Mouse (Mus musculus) left cerebral cortex, adult 2 months (tissue): ENCODE data around the gene Slc25a27. TPM values are rescaled to one million over a fixed set of nuclear protein-coding genes. Genes with fewer than 3 reads are reported as not detected.
A peak's percentile ranks its signal among the peaks of the same experiment; 100 is the strongest.

Experiments used
- DNase-seq, 2 experiments: peaks; one replicate each; pipeline ENCODE4 v3.0.0; 2021 to 2022; ENCODE audit warnings: low spot score in 2 of 2, mixed read lengths in 1 of 2; ENCODE audit errors: extremely low spot score in 1 of 2
- H3K27ac ChIP-seq: fragments of 200-600 bp; 2 replicates; pipeline ENCODE4 v1.8.1; 2022
- H3K4me3 ChIP-seq: fragments of 200-600 bp; 2 replicates; pipeline ENCODE4 v1.8.1; 2022
- CTCF ChIP-seq: fragments of 200-600 bp; IDR thresholded peaks from 2 replicates; pipeline ENCODE4 v1.8.1; 2022; ENCODE audit warnings: antibody characterized with exemption, mild to moderate bottlenecking, moderate library complexity
- intact Hi-C: fragments of 180-260 bp; cut with DNase I; formaldehyde crosslinking; loops from one replicate; pipeline ENCODE4 v1.15.1; 2025
- long read RNA-seq, 2 experiments: library from polyadenylated mRNA; stranded (forward); transcript quantifications; one replicate each; pipeline ENCODE4 v2.0.0; 2021; ENCODE audit warnings: borderline mapping rate in 2 of 2
- total RNA-seq, 2 experiments: library from RNA; stranded (reverse); gene quantifications; 2 replicates each; pipeline ENCODE4 v1.2.3; 2021

The Slc25a27 gene
- total RNA-seq = 10 to 100 TPM; 47.9 to 51.3 TPM
- long read RNA-seq, experiment 1, transcript Slc25a27-201 (9 exons, 2,895 nt) = major isoform, 23 of 43 reads
- long read RNA-seq, experiment 1, partial matches to known transcripts = 5 of 43 reads
- long read RNA-seq, experiment 1, other reads (novel, unspliced or antisense) = 13 of 43 reads
- long read RNA-seq, experiment 2, transcript Slc25a27-201 (9 exons, 2,895 nt) = major isoform, 9 of 28 reads
- long read RNA-seq, experiment 2, partial matches to known transcripts = 11 of 28 reads
- long read RNA-seq, experiment 2, other reads (novel, unspliced or antisense) = 7 of 28 reads

GRCm38 (mm10) chr17:43666576-43667289 is at the start of gene Slc25a27:
Gene Slc25a27, minus strand, starts transcription at chr17:43667214.
- intact Hi-C loops = no loop called here

GRCm38 (mm10) chr17:43716601-43717000 is 49.6 kb upstream of the Slc25a27 start:
- H3K4me3 ChIP-seq = no peak overlapping the region
- intact Hi-C loops = no loop called here
- TF ChIP-seq CTCF = no peak
- H3K27ac ChIP-seq = no peak overlapping the region
- no peak for DNase-seq

More at GRCm38 (mm10) chr17:43666576-43667289, at the start of gene Slc25a27:
- TF ChIP-seq CTCF = no peak; the same call in 1 of the 2 replicates
- peak; percentile 87 to 89 for DNase-seq
- H3K4me3 ChIP-seq = peak within 1 kb of the TSS; percentile 61
- peak within 1 kb of the TSS; percentile 63 for H3K27ac ChIP-seq

- Histone ChIP-seq H3K4me3 (no peak overlapping the region), H3K27ac (no peak overlapping the region; the same call in 1 of the 2 replicates)
- DNase-seq = no peak
- intact Hi-C loops = no loop called here
- no peak for TF ChIP-seq CTCF
Measured at GRCm38 (mm10) chr17:43714191-43714590, 47.2 kb upstream of the Slc25a27 start.

- no peak overlapping the region for H3K4me3 ChIP-seq
- intact Hi-C loops = no loop called here
- peak overlapping the region; percentile 24 for H3K27ac ChIP-seq
- no peak for DNase-seq
- no peak for TF ChIP-seq CTCF
Measured at GRCm38 (mm10) chr17:43711557-43712352, 44.7 kb upstream of the Slc25a27 start.

GRCm38 (mm10) chr17:43707254-43707653 is 40.2 kb upstream of the Slc25a27 start:
- intact Hi-C loops = no loop called here
- no peak overlapping the region for H3K4me3 ChIP-seq
- no peak for DNase-seq
- H3K27ac ChIP-seq = no peak overlapping the region
- no peak; the same call in 1 of the 2 replicates for TF ChIP-seq CTCF

GRCm38 (mm10) chr17:43706749-43707148 is 39.7 kb upstream of the Slc25a27 start:
- Histone ChIP-seq H3K27ac (no peak overlapping the region), H3K4me3 (no peak overlapping the region)
- no peak for DNase-seq
- no peak for TF ChIP-seq CTCF
- intact Hi-C loops = no loop called here

- Histone ChIP-seq H3K4me3 (no peak overlapping the region), H3K27ac (no peak overlapping the region)
- no peak for TF ChIP-seq CTCF
- DNase-seq = no peak
- intact Hi-C loops = loop anchor here (5.0 kb wide), 1 partner anchor 333 kb away; no protein-coding TSS in a partner anchor
Measured at GRCm38 (mm10) chr17:43704216-43704930, 37.4 kb upstream of the Slc25a27 start.

GRCm38 (mm10) chr17:43701060-43701459 is 34.0 kb upstream of the Slc25a27 start:
- 0 out of 2 replicates have a peak overlapping the region, but pooled peaks have one; percentile 2 for H3K4me3 ChIP-seq
- peak; percentile 84 for TF ChIP-seq CTCF
- H3K27ac ChIP-seq = no peak overlapping the region; the same call in 1 of the 2 replicates
- DNase-seq = peak; percentile 42 to 71
- intact Hi-C loops = loop anchor here (2.0 to 5.0 kb wide), 2 partner anchors 100 to 336 kb away; partner anchors contain the start of gene Rcan2

GRCm38 (mm10) chr17:43698997-43699649 is 32.1 kb upstream of the Slc25a27 start:
- no peak overlapping the region for H3K27ac ChIP-seq
- intact Hi-C loops = loop anchor here (1.0 kb wide), 2 partner anchors 170 to 431 kb away; no protein-coding TSS in a partner anchor
- TF ChIP-seq CTCF = peak; percentile 88

GRCm38 (mm10) chr17:43689591-43689990 is 22.6 kb upstream of the Slc25a27 start:
- no peak for TF ChIP-seq CTCF
- Histone ChIP-seq H3K4me3 (no peak overlapping the region), H3K27ac (no peak overlapping the region)
- DNase-seq = no peak
- intact Hi-C loops = no loop called here

More at GRCm38 (mm10) chr17:43698997-43699649, 32.1 kb upstream of the Slc25a27 start:
- H3K4me3 ChIP-seq = no peak overlapping the region
- DNase-seq = peak; percentile 70 to 85
